Mouse (Mus musculus) hindbrain, postnatal 0 days (tissue): ENCODE measurements around the gene Chac2. TPM values are rescaled to one million over a fixed set of nuclear protein-coding genes. Genes with fewer than 3 reads are reported as not detected.

Experiments used
- ATAC-seq: fragments of 200-750 bp; cut with Nextera tagmentation; 2 replicates; pipeline ENCODE4 v1.8.0; 2017; ENCODE audit warnings: mild to moderate bottlenecking, moderate TSS enrichment, moderate library complexity
- DNase-seq: peaks from one replicate; pipeline ENCODE4 v3.0.0-alpha.2; 2015; ENCODE audit warnings: low spot score
- H3K27ac ChIP-seq: fragments of 300-500 bp; sonication (generic); 2 replicates; pipeline ENCODE4 v1.5.1; 2014; ENCODE audit warnings: mild to moderate bottlenecking
- H3K27me3 ChIP-seq: fragments of 300-500 bp; sonication (generic); 2 replicates; pipeline ENCODE4 v1.6.1; 2014; ENCODE audit warnings: low read length, mixed read lengths; ENCODE audit not compliant: insufficient read depth
- H3K36me3 ChIP-seq: fragments of 300-500 bp; sonication (generic); 2 replicates; pipeline ENCODE4 v1.6.1; 2014; ENCODE audit warnings: low read length, mixed read lengths; ENCODE audit not compliant: insufficient read depth
- H3K4me1 ChIP-seq: fragments of 300-500 bp; sonication (generic); 2 replicates; pipeline ENCODE4 v1.6.1; 2014; ENCODE audit warnings: antibody characterized with exemption, low read length, mixed read lengths; ENCODE audit not compliant: insufficient read depth
- H3K4me2 ChIP-seq: fragments of 300-500 bp; sonication (generic); 2 replicates; pipeline ENCODE4 v1.6.1; 2014; ENCODE audit warnings: low read depth, mild to moderate bottlenecking, low read length, moderate library complexity, mixed read lengths
- H3K4me3 ChIP-seq: fragments of 300-500 bp; sonication (generic); 2 replicates; pipeline ENCODE4 v1.5.1; 2014; ENCODE audit warnings: low read length
- H3K9ac ChIP-seq: fragments of 300-500 bp; sonication (generic); replicated peaks from 2 replicates; pipeline ENCODE4 v1.6.1; 2014; ENCODE audit warnings: mild to moderate bottlenecking, low read length, moderate library complexity, mixed read lengths
- H3K9me3 ChIP-seq: fragments of 300-500 bp; sonication (generic); 2 replicates; pipeline ENCODE4 v1.6.1; 2016; ENCODE audit warnings: low read length, mixed read lengths
- CTCF ChIP-seq: IDR thresholded peaks from 2 replicates; pipeline ENCODE4 v1.5.1; 2016; ENCODE audit warnings: antibody characterized with exemption, control low read depth, low read depth
- WGBS: fragments of 180-500 bp; shearing (Covaris S2); extraction: QIAGEN DNeasy Blood & Tissue Kit; methylation state at CpG from one replicate; pipeline ENCODE4 v1.1.7; 2014; 5-methylcytosine and 5-hydroxymethylcytosine counted together
- polyA plus RNA-seq: library from polyadenylated mRNA; unstranded; fragments of >200 nt; fragmentation: Nextera tagmentation; extraction: Ambion mirVana; gene quantifications from 2 replicates; pipeline ENCODE4 v1.2.1, GENCODE M21; 2015
- total RNA-seq: library from RNA; depleted of rRNA; stranded (reverse); fragments of >200 nt; gene quantifications from 2 replicates; pipeline ENCODE4 v1.2.3, GENCODE M21; 2014; rRNA removed

Chac2 gene
- total and polyA plus RNA-seq, 2 experiments from 2014 or later, result 14.7 to 25.6 TPM

DNA sequence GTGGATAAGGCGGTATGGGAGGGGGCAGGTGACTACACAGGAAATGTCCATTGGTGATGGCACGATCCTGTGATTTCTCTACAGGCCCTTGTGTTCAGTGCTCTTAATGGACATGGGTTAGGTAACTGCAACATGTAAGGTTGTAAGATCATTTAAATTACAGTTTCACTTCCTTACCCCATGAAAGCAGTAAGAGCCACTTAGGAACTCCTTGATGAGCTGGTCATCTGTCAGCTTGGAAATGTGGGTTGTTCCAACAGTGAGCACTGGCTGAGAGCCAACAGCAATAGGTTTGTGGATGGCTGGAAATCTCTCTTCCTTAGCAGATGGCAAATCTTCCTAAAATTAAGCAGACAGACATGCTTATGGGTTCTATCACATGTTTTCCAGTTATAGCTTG, 42.6 kb downstream of the Chac2 start:
- Histone ChIP-seq H3K4me1 (no peaks in the 10 kb centered on the region), H3K36me3 (peaks cover 41% of the 10 kb centered on the region), H3K4me2 (no peak overlapping the region), H3K9ac (no peak overlapping the region), H3K27me3 (no peaks in the 10 kb centered on the region), H3K27ac (no peak overlapping the region), H3K4me3 (no peak overlapping the region), H3K9me3 (no peaks in the 10 kb centered on the region)
- no peak for TF ChIP-seq CTCF
- ATAC-seq (no peak), DNase-seq (peak; percentile 31)
- WGBS, result 98% methylated on average over 2 of the region's 2 CpGs

DNA sequence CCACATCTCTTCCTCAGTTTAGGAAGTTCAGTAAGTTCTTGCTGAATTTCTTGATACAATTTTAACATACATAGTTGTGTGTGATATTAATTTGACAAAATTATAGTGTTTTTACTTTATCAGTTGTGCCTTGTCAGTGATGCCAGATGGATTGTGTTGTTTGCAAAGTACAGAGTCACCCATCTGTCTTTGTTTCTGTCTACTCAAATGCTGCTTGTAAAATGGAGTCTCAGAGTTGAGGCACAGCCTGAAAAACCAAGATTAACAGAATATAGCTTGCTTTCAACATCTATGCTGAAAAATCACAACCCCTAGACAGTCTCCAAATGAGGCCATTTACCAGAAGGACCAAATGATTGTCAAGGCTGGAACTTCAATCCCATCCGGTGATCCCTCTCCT, 57.7 kb downstream of the Chac2 start:
- 94% methylated on average over 1 of the region's 1 CpGs for WGBS
- Histone ChIP-seq H3K4me1 (no peaks in the 10 kb centered on the region), H3K9me3 (no peaks in the 10 kb centered on the region), H3K4me3 (no peak overlapping the region), H3K36me3 (peaks cover 7% of the 10 kb centered on the region; the same call in 1 of the 2 replicates), H3K27ac (no peak overlapping the region), H3K9ac (no peak overlapping the region), H3K27me3 (no peaks in the 10 kb centered on the region), H3K4me2 (no peak overlapping the region)
- no peak for ATAC-seq
- no peak for DNase-seq
- no peak for TF ChIP-seq CTCF

- no peak for ATAC-seq
- no peak overlapping the region for H3K4me2 ChIP-seq
- H3K27ac ChIP-seq, result no peak overlapping the region
- no peaks in the 10 kb centered on the region for H3K27me3 ChIP-seq
- H3K9me3 ChIP-seq, result no peaks in the 10 kb centered on the region
- no peak overlapping the region for H3K9ac ChIP-seq
- TF ChIP-seq CTCF, result no peak
- H3K4me1 ChIP-seq, result no peaks in the 10 kb centered on the region
- no peak for DNase-seq
- H3K4me3 ChIP-seq, result no peak overlapping the region
- peaks cover 7% of the 10 kb centered on the region; the same call in 1 of the 2 replicates for H3K36me3 ChIP-seq
Measured at GRCm38 (mm10) chr11:30928079-30928478, 58.1 kb downstream of the Chac2 start.

Other genes with a start within 250 kb of the Chac2 start
- 34.5 and 37.7 TPM in 2 replicates for gene Psme4, start 214.6 kb downstream of the Chac2 start, total RNA-seq
- gene Psme4, start 214.6 kb downstream of the Chac2 start, polyA plus RNA-seq, result 10.2 and 11.1 TPM in 2 replicates
- gene Gpr75, start 101.0 kb downstream of the Chac2 start, total RNA-seq, result 13.0 and 13.7 TPM in 2 replicates
- gene Gpr75, start 101.0 kb downstream of the Chac2 start, polyA plus RNA-seq, result 5.2 and 5.4 TPM in 2 replicates
- 11.2 and 14.8 TPM in 2 replicates for gene Asb3, start 100.9 kb downstream of the Chac2 start, total RNA-seq
- gene Asb3, start 100.9 kb downstream of the Chac2 start, polyA plus RNA-seq, result 19.8 and 21.8 TPM in 2 replicates
- 11.5 and 14.1 TPM in 2 replicates for gene Erlec1, start 32.0 kb downstream of the Chac2 start, total RNA-seq
- 12.6 and 14.8 TPM in 2 replicates for gene Erlec1, start 32.0 kb downstream of the Chac2 start, polyA plus RNA-seq
- not detected in 2 replicates for gene Gm17332, start 196.1 kb upstream of the Chac2 start, total RNA-seq
- not detected in 2 replicates for gene Gm17332, start 196.1 kb upstream of the Chac2 start, polyA plus RNA-seq